Mouse (Mus musculus): Measurements from ENCODE around the gene Vmn1r149. TPM values are rescaled to one million over a fixed set of nuclear protein-coding genes. Genes with fewer than 3 reads are reported as not detected.
"Not testable (repeated sequence)": the region's sequence is repeated elsewhere in the genome, so short reads cannot be mapped to it uniquely, and the experiment has no call there.

The Vmn1r149 gene
- not detected in 2 replicates for polyA plus RNA-seq (2015; fragmentation: Nextera tagmentation; extraction: Ambion mirVana)

GRCm38 (mm10) chr7:22438129-22438528 is at the start of gene Vmn1r149:
Gene Vmn1r149 (minus strand): TSS chr7:22438229.
- not testable (repeated sequence) for H3K4me1 ChIP-seq (replicated peaks); H3K36me3 ChIP-seq; H3K4me2 ChIP-seq; H3K4me3 ChIP-seq; H3K27ac ChIP-seq; H3K9ac ChIP-seq; ATAC-seq (replicated peaks; ENCODE audit: insufficient number of reproducible peaks, insufficient read depth, low FRiP score, low read depth); H3K27me3 ChIP-seq; H3K9me3 ChIP-seq (replicated peaks)
- no CpG with 5 or more reads among the region's 2 CpGs for WGBS

- WGBS = no CpG with 5 or more reads among the region's 5 CpGs
- not testable (repeated sequence) for H3K9ac ChIP-seq; H3K36me3 ChIP-seq; H3K27ac ChIP-seq; H3K4me1 ChIP-seq (replicated peaks); H3K4me3 ChIP-seq; H3K4me2 ChIP-seq; H3K9me3 ChIP-seq (replicated peaks); ATAC-seq (replicated peaks; ENCODE audit: insufficient number of reproducible peaks, insufficient read depth, low FRiP score, low read depth); H3K27me3 ChIP-seq
These were observed 25.9 kb upstream of the Vmn1r149 start, which contains the start of gene Gm10665 for GRCm38 (mm10) chr7:22463975-22464374. Gene Gm10665 (minus strand): TSS chr7:22464075.

GRCm38 (mm10) chr7:22413283-22413682 is 24.7 kb downstream of the Vmn1r149 start, which contains the start of gene Vmn1r148:
Gene Vmn1r148 (plus strand): TSS chr7:22413583.
- not testable (repeated sequence) for H3K4me2 ChIP-seq; H3K27me3 ChIP-seq; H3K27ac ChIP-seq; H3K4me3 ChIP-seq; ATAC-seq (replicated peaks; ENCODE audit: insufficient number of reproducible peaks, insufficient read depth, low FRiP score, low read depth); H3K36me3 ChIP-seq; H3K9me3 ChIP-seq (replicated peaks); H3K4me1 ChIP-seq (replicated peaks); H3K9ac ChIP-seq
- no CpG with 5 or more reads among the region's 3 CpGs for WGBS

Other genes starting within 250 kb of the Vmn1r149 start
- gene Vmn1r143, start 248.9 kb downstream of the Vmn1r149 start, polyA plus RNA-seq (2015; fragmentation: Nextera tagmentation; extraction: Ambion mirVana) = not detected in 2 replicates
- not detected in 2 replicates for gene Gm8653, start 237.0 kb downstream of the Vmn1r149 start, polyA plus RNA-seq (2015; fragmentation: Nextera tagmentation; extraction: Ambion mirVana)
- gene Gm8453, start 208.7 kb downstream of the Vmn1r149 start, polyA plus RNA-seq (2015; fragmentation: Nextera tagmentation; extraction: Ambion mirVana) = not detected in 2 replicates
- gene Gm4187, start 108.5 kb downstream of the Vmn1r149 start, polyA plus RNA-seq (2015; fragmentation: Nextera tagmentation; extraction: Ambion mirVana) = not detected in 2 replicates
- gene Gm8660, start 67.2 kb downstream of the Vmn1r149 start, polyA plus RNA-seq (2015; fragmentation: Nextera tagmentation; extraction: Ambion mirVana) = not detected in 2 replicates
- gene Vmn1r148, start 24.6 kb downstream of the Vmn1r149 start, polyA plus RNA-seq (2015; fragmentation: Nextera tagmentation; extraction: Ambion mirVana) = not detected in 2 replicates
- not detected in 2 replicates for gene Gm10665, start 25.8 kb upstream of the Vmn1r149 start, polyA plus RNA-seq (2015; fragmentation: Nextera tagmentation; extraction: Ambion mirVana)
- gene Vmn1r151, start 61.4 kb upstream of the Vmn1r149 start, polyA plus RNA-seq (2015; fragmentation: Nextera tagmentation; extraction: Ambion mirVana) = not detected in 2 replicates
- not detected in 2 replicates for gene Vmn1r152, start 84.7 kb upstream of the Vmn1r149 start, polyA plus RNA-seq (2015; fragmentation: Nextera tagmentation; extraction: Ambion mirVana)
- gene Gm8677, start 96.7 kb upstream of the Vmn1r149 start, polyA plus RNA-seq (2015; fragmentation: Nextera tagmentation; extraction: Ambion mirVana) = not detected in 2 replicates
- not detected in 2 replicates for gene Gm4201, start 127.1 kb upstream of the Vmn1r149 start, polyA plus RNA-seq (2015; fragmentation: Nextera tagmentation; extraction: Ambion mirVana)
- not detected in 2 replicates for gene Gm4565, start 149.9 kb upstream of the Vmn1r149 start, polyA plus RNA-seq (2015; fragmentation: Nextera tagmentation; extraction: Ambion mirVana)
- not detected in 2 replicates for gene Vmn1r155, start 219.8 kb upstream of the Vmn1r149 start, polyA plus RNA-seq (2015; fragmentation: Nextera tagmentation; extraction: Ambion mirVana)